Mouse (Mus musculus): ENCODE data around the gene Rhox3a. TPM values are rescaled to one million over a fixed set of nuclear protein-coding genes. Genes with fewer than 3 reads are reported as not detected.
"Not testable (repeated sequence)": the region's sequence is repeated elsewhere in the genome, so short reads cannot be mapped to it uniquely, and the experiment has no call there.

Rhox3a gene
- not detected in 2 replicates for total RNA-seq (2017)

DNA sequence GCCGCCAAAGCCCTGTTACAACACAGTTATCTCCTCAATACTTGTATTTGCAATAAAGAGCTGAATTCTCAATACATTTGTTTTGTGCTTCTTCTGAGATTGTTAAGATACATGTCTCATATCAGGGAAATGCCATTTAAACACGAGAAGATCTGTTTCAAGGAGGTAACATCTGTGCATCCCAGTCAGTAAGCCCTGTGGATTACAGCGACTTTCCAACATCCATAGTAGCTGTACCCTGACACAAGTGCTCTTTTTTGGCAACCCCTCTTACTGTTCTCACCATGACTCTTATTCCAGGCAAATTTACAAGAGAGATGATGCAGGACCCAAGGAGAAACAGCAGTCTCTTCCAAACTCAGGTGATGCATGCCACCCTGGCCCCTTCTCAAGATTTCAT lies at the start of gene Rhox3a:
TSS of gene Rhox3a (plus strand) at position 301 of the 400 bp plus-strand sequence.
- not testable (repeated sequence) for ATAC-seq (replicated peaks in 1 of 2; ENCODE audit: insufficient read depth in 1 of 2, low FRiP score in 2 of 2, low TSS enrichment in 1 of 2, low read depth in 1 of 2, poor library complexity in 2 of 2, severe bottlenecking in 2 of 2)

GRCm38 (mm10) chrX:37210941-37211340 lies 38.8 kb upstream of the Rhox3a start, which contains the start of gene Gm9:
TSS of gene Gm9 (minus strand) at chrX:37211041.
- no peak for ATAC-seq (replicated peaks in 1 of 2; ENCODE audit: insufficient read depth in 1 of 2, low FRiP score in 2 of 2, low TSS enrichment in 1 of 2, low read depth in 1 of 2, poor library complexity in 2 of 2, severe bottlenecking in 2 of 2)

- not testable (repeated sequence) for ATAC-seq (replicated peaks in 1 of 2; ENCODE audit: insufficient read depth in 1 of 2, low FRiP score in 2 of 2, low TSS enrichment in 1 of 2, low read depth in 1 of 2, poor library complexity in 2 of 2, severe bottlenecking in 2 of 2)
Measured at GRCm38 (mm10) chrX:37222158-37222557, 27.6 kb upstream of the Rhox3a start, which contains the start of gene Rhox1. TSS of gene Rhox1 (minus strand) at chrX:37222258.

- not testable (repeated sequence) for ATAC-seq (replicated peaks in 1 of 2; ENCODE audit: insufficient read depth in 1 of 2, low FRiP score in 2 of 2, low TSS enrichment in 1 of 2, low read depth in 1 of 2, poor library complexity in 2 of 2, severe bottlenecking in 2 of 2)
Measured at GRCm38 (mm10) chrX:37244676-37245075, 5.0 kb upstream of the Rhox3a start, which contains the start of gene Rhox2a. TSS of gene Rhox2a (plus strand) at chrX:37244976.

DNA sequence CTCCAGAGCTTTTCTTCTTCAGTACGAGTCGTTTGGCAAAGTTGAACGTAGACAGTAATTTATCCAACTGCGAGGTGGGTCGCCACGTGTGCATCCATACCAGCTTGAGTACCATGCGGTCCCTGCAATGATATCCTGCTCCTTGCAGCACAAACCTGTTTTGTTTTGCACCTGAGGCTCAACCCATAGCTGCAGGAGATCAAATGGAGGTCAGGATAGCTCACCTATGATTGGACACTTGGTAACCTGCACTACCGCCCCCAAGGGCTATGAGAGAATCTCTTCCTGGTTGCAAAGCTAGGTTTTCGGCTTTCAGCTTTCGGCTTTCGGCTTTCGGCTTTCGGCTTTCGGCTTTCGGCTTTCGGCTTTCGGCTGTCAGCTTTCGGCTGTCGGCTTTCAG lies 15.3 kb downstream of the Rhox3a start, which contains the start of gene Rhox4a:
TSS of gene Rhox4a (plus strand) at position 301 of the 400 bp plus-strand sequence.
- not testable (repeated sequence) for ATAC-seq (replicated peaks in 1 of 2; ENCODE audit: insufficient read depth in 1 of 2, low FRiP score in 2 of 2, low TSS enrichment in 1 of 2, low read depth in 1 of 2, poor library complexity in 2 of 2, severe bottlenecking in 2 of 2)

Other genes with a start within 250 kb of the Rhox3a start
- gene Sowahd, start 201.1 kb upstream of the Rhox3a start, total RNA-seq (2017) = not detected in 2 replicates
- gene Rpl39, start 164.5 kb upstream of the Rhox3a start, total RNA-seq (2017) = 5,658 and 5,878 TPM in 2 replicates
- 53.0 and 71.3 TPM in 2 replicates for gene Upf3b, start 139.6 kb upstream of the Rhox3a start, total RNA-seq (2017)
- gene Nkap, start 123.1 kb upstream of the Rhox3a start, total RNA-seq (2017) = 35.7 and 47.8 TPM in 2 replicates
- not detected in 2 replicates for gene Akap14, start 81.1 kb upstream of the Rhox3a start, total RNA-seq (2017)
- gene Ndufa1, start 58.8 kb upstream of the Rhox3a start, total RNA-seq (2017) = 40.3 and 70.0 TPM in 2 replicates
- 1.0 and 1.9 TPM in 2 replicates for gene Rnf113a1, start 58.7 kb upstream of the Rhox3a start, total RNA-seq (2017)
- gene Gm9, start 38.9 kb upstream of the Rhox3a start, total RNA-seq (2017) = not detected in 2 replicates
- not detected in 2 replicates for gene Rhox1, start 27.7 kb upstream of the Rhox3a start, total RNA-seq (2017)
- gene Rhox2a, start 4.9 kb upstream of the Rhox3a start, total RNA-seq (2017) = not detected in 2 replicates
- gene Rhox4a, start 15.4 kb downstream of the Rhox3a start, total RNA-seq (2017) = not detected in 2 replicates
- gene Rhox3a2, start 130.1 kb downstream of the Rhox3a start, total RNA-seq (2017) = not detected in 2 replicates
- gene Rhox4a2, start 140.9 kb downstream of the Rhox3a start, total RNA-seq (2017) = not detected in 2 replicates
- not detected in 2 replicates for gene Rhox2b, start 162.1 kb downstream of the Rhox3a start, total RNA-seq (2017)
- not detected in 2 replicates for gene Rhox4b, start 182.6 kb downstream of the Rhox3a start, total RNA-seq (2017)
- gene Rhox2c, start 203.8 kb downstream of the Rhox3a start, total RNA-seq (2017) = not detected in 2 replicates
- gene Rhox3c, start 208.7 kb downstream of the Rhox3a start, total RNA-seq (2017) = not detected in 2 replicates
- gene Rhox4c, start 230.4 kb downstream of the Rhox3a start, total RNA-seq (2017) = not detected in 2 replicates
- not detected in 2 replicates for gene Rhox2d, start 243.5 kb downstream of the Rhox3a start, total RNA-seq (2017)